In genomic region chr1:90758091-90758673, GRCm38 (mm10) we compare ENCODE assay signal across 14 mouse cellular contexts.
A peak's percentile ranks its signal among the peaks of the same experiment; 100 is the strongest.
DNase-seq lines count a peak whose midpoint lies in the region; ATAC-seq and TF ChIP-seq lines count a peak whose summit lies in the region.
"Had no signal": no experiment of that assay in that cellular context is flagged by ENCODE, and none has a peak within 500 bp of the region (broad histone marks: within the 10 kb centered on the region; RNA-seq: fewer than 3 reads in every experiment).

No protein-coding gene starts in this region.

- H3K27ac ChIP-seq in intestine, embryonic 15.5 days, result no peak overlapping the region
- no peak overlapping the region for H3K27ac ChIP-seq in intestine, embryonic 16.5 days (ENCODE audit: low read length)
- no peak overlapping the region for H3K27ac ChIP-seq in heart, embryonic 16.5 days (ENCODE audit: low read length)
- H3K27ac ChIP-seq in kidney, postnatal 0 days, result 0 out of 2 replicates have a peak overlapping the region, but pooled peaks have one; percentile 43
- H3K27ac ChIP-seq: embryonic facial prominence, embryonic 15.5 days; limb, embryonic 13.5 days had no signal

- peak; percentile 51; the same call in 1 of the 2 replicates for ATAC-seq in intestine, embryonic 15.5 days
- ATAC-seq in intestine, embryonic 16.5 days, result no peak
- ATAC-seq in heart, embryonic 16.5 days (replicated peaks; ENCODE audit: extremely low read depth, insufficient read depth, low FRiP score), result 0 out of 2 replicates have a peak, but pooled peaks have one; percentile 45
- ATAC-seq in kidney, postnatal 0 days (replicated peaks; ENCODE audit: low FRiP score, low read depth), result no peak
- ATAC-seq: forebrain, embryonic 14.5 days; hindbrain, embryonic 16.5 days had no signal

- H3K9ac ChIP-seq in intestine, embryonic 15.5 days, result no peak overlapping the region
- no peak overlapping the region for H3K9ac ChIP-seq in intestine, embryonic 16.5 days (ENCODE audit: low read depth, low read length)
- H3K9ac ChIP-seq in heart, embryonic 16.5 days (ENCODE audit: low read length), result no peak overlapping the region
- no peak overlapping the region for H3K9ac ChIP-seq in kidney, postnatal 0 days (ENCODE audit: low read depth, low read length)
- H3K9ac ChIP-seq: embryonic facial prominence, embryonic 15.5 days; limb, embryonic 13.5 days had no signal

- 39% methylated on average over 4 of the region's 4 CpGs for WGBS in intestine, embryonic 15.5 days
- WGBS in intestine, embryonic 16.5 days, result 51% methylated on average over 4 of the region's 4 CpGs
- WGBS in heart, embryonic 16.5 days, result 43% methylated on average over 4 of the region's 4 CpGs
- 39% methylated on average over 4 of the region's 4 CpGs for WGBS in kidney, postnatal 0 days

- no peak overlapping the region for H3K4me2 ChIP-seq in intestine, embryonic 15.5 days (replicated peaks)
- no peak overlapping the region for H3K4me2 ChIP-seq in intestine, embryonic 16.5 days (ENCODE audit: low read depth, low read length)
- H3K4me2 ChIP-seq in heart, embryonic 16.5 days (ENCODE audit: low read depth, low read length), result no peak overlapping the region
- H3K4me2 ChIP-seq in kidney, postnatal 0 days (ENCODE audit: low read length), result no peak overlapping the region
- H3K4me2 ChIP-seq: embryonic facial prominence, embryonic 15.5 days; limb, embryonic 13.5 days had no signal

- DNase-seq in heart, adult 18-20 months, result peak; percentile 51 to 66
- peak; percentile 75 for DNase-seq in kidney, postnatal 0 days (ENCODE audit: low spot score)
- DNase-seq in ovary, postnatal 36 days (ENCODE audit: low spot score), result no peak
- no peak for DNase-seq in left cerebral cortex, postnatal 25 days (ENCODE audit: low spot score in 2 of 2)
- no peak for DNase-seq in cerebellum, postnatal 4 days (ENCODE audit: low spot score in 2 of 2)
- DNase-seq: right cerebral cortex, postnatal 25 days; thymus, postnatal 14 days had no signal

- H3K9me3 ChIP-seq in intestine, embryonic 15.5 days, result no peaks in the 10 kb centered on the region
- no peaks in the 10 kb centered on the region for H3K9me3 ChIP-seq in intestine, embryonic 16.5 days (ENCODE audit: control insufficient read depth, low read length)
- no peaks in the 10 kb centered on the region for H3K9me3 ChIP-seq in heart, embryonic 16.5 days (replicated peaks; ENCODE audit: control insufficient read depth, low read length)
- H3K9me3 ChIP-seq in kidney, postnatal 0 days (replicated peaks; ENCODE audit: low read length), result no peaks in the 10 kb centered on the region
- H3K9me3 ChIP-seq: embryonic facial prominence, embryonic 15.5 days; limb, embryonic 13.5 days had no signal

- intact Hi-C loops in left cerebral cortex, postnatal 25 days (cut with DNase I), result no loop called here

- no peaks in the 10 kb centered on the region for H3K27me3 ChIP-seq in intestine, embryonic 15.5 days (replicated peaks)
- H3K27me3 ChIP-seq in intestine, embryonic 16.5 days (replicated peaks; ENCODE audit: control insufficient read depth, insufficient read depth, low read length), result no peaks in the 10 kb centered on the region
- H3K27me3 ChIP-seq in heart, embryonic 16.5 days (ENCODE audit: control insufficient read depth, insufficient read depth, low read length), result no peaks in the 10 kb centered on the region
- H3K27me3 ChIP-seq in kidney, postnatal 0 days (ENCODE audit: insufficient read depth, low read length), result no peaks in the 10 kb centered on the region
- H3K27me3 ChIP-seq: embryonic facial prominence, embryonic 15.5 days; limb, embryonic 13.5 days had no signal

- H3K4me3 ChIP-seq in intestine, embryonic 15.5 days (replicated peaks), result no peak overlapping the region
- H3K4me3 ChIP-seq in intestine, embryonic 16.5 days (ENCODE audit: low read length), result no peak overlapping the region
- H3K4me3 ChIP-seq in heart, embryonic 16.5 days (ENCODE audit: low read length), result no peak overlapping the region
- H3K4me3 ChIP-seq in kidney, postnatal 0 days (replicated peaks; ENCODE audit: low read depth, low read length), result no peak overlapping the region
- H3K4me3 ChIP-seq: embryonic facial prominence, embryonic 15.5 days; limb, embryonic 13.5 days had no signal

- H3K36me3 ChIP-seq in intestine, embryonic 15.5 days, result no peaks in the 10 kb centered on the region
- no peaks in the 10 kb centered on the region for H3K36me3 ChIP-seq in intestine, embryonic 16.5 days (ENCODE audit: control insufficient read depth, insufficient read depth, low read length)
- no peaks in the 10 kb centered on the region for H3K36me3 ChIP-seq in heart, embryonic 16.5 days (ENCODE audit: control insufficient read depth, insufficient read depth)
- no peaks in the 10 kb centered on the region for H3K36me3 ChIP-seq in kidney, postnatal 0 days (ENCODE audit: insufficient read depth, low read length)
- H3K36me3 ChIP-seq: limb, embryonic 13.5 days had no signal

- no peak for TF ChIP-seq CTCF in kidney, postnatal 0 days (IDR thresholded peaks at IDR 0.05; ENCODE audit: low read depth)

- peaks cover 4% of the 10 kb centered on the region; the same call in 1 of the 2 replicates for H3K4me1 ChIP-seq in intestine, embryonic 15.5 days (replicated peaks)
- H3K4me1 ChIP-seq in intestine, embryonic 16.5 days (ENCODE audit: control insufficient read depth, insufficient read depth, low read length), result peaks cover 5% of the 10 kb centered on the region; the same call in 1 of the 2 replicates
- peaks cover 20% of the 10 kb centered on the region for H3K4me1 ChIP-seq in heart, embryonic 16.5 days (ENCODE audit: control insufficient read depth, insufficient read depth, low read length)
- H3K4me1 ChIP-seq in kidney, postnatal 0 days (replicated peaks; ENCODE audit: insufficient read depth, low read length), result no peaks in the 10 kb centered on the region

Comparison
In these comparisons a context has a peak if more than half of its experiments do, and no peak if none do; other contexts are left out.
1. ATAC-seq: peak in intestine, embryonic 15.5 days (single experiment) and heart, embryonic 16.5 days (single experiment); none in intestine, embryonic 16.5 days (single experiment) and kidney, postnatal 0 days (single experiment).
2. DNase-seq: peak in heart, adult 18-20 months (2 of 2) and kidney, postnatal 0 days (single experiment); none in ovary, postnatal 36 days (single experiment), left cerebral cortex, postnatal 25 days (0 of 2) and cerebellum, postnatal 4 days (0 of 2).